ENCODE assay signal across 19 mouse cellular contexts in the genomic region with DNA sequence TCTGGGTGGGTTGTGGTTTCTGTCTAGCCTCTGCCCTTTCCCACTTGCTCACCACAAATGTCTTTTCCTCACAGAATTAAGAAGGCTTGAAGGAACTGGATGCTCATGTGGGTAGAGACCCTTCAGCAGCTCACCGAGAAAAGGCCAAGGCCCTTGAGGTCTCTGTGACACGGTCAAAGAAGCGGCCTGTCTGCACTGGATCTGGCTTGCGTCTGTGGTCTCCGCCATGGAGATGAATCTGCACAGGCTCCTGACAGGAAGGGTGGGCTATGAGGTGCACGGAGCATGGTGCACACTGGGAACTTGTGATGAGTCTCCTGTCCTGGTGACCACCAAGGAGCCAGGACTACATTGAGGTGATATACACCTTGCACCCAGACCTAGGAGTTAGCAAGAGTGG.
"Had no signal": no experiment of that assay in that cellular context is flagged by ENCODE, and none has a peak within 500 bp of the region (broad histone marks: within the 10 kb centered on the region; RNA-seq: fewer than 3 reads in every experiment).

No protein-coding gene starts in this region.

- ATAC-seq: liver, postnatal 0 days; lung, postnatal 0 days; midbrain, embryonic 13.5 days; midbrain, embryonic 15.5 days had no signal

- DNase-seq: liver, postnatal 0 days; lung, adult 2 months; lung, postnatal 14 days; lung, postnatal 36 days; right cerebral cortex, adult 18-20 months; right cerebral cortex, postnatal 25 days; right cerebral cortex, postnatal 4 days; spleen, adult 18-20 months; thymus, adult 18-20 months; thymus, postnatal 14 days; thymus, postnatal 36 days had no signal

- H3K27ac ChIP-seq: lung, embryonic 15.5 days; macrophage; midbrain, embryonic 13.5 days; midbrain, embryonic 15.5 days; neural tube, embryonic 12.5 days had no signal

- H3K36me3 ChIP-seq: lung, embryonic 15.5 days; midbrain, embryonic 13.5 days; midbrain, embryonic 15.5 days; neural tube, embryonic 12.5 days had no signal

- H3K4me3 ChIP-seq: lung, embryonic 15.5 days; midbrain, embryonic 13.5 days; midbrain, embryonic 15.5 days; neural tube, embryonic 12.5 days had no signal

- H3K9me3 ChIP-seq: lung, embryonic 15.5 days; midbrain, embryonic 13.5 days; midbrain, embryonic 15.5 days; neural tube, embryonic 12.5 days had no signal

- H3K4me1 ChIP-seq: lung, embryonic 15.5 days; megakaryocyte, embryonic 14.5 days; midbrain, embryonic 13.5 days; midbrain, embryonic 15.5 days; neural tube, embryonic 12.5 days had no signal

- H3K27me3 ChIP-seq: lung, embryonic 15.5 days; megakaryocyte, embryonic 14.5 days; midbrain, embryonic 13.5 days; midbrain, embryonic 15.5 days; neural tube, embryonic 12.5 days had no signal

- H3K4me2 ChIP-seq: lung, embryonic 15.5 days; midbrain, embryonic 11.5 days; midbrain, embryonic 13.5 days; midbrain, embryonic 15.5 days; neural tube, embryonic 12.5 days had no signal

- H3K9ac ChIP-seq: liver, postnatal 0 days; lung, embryonic 15.5 days; midbrain, embryonic 13.5 days; midbrain, embryonic 15.5 days; neural tube, embryonic 12.5 days had no signal
